Mouse (Mus musculus) gastrocnemius, adult 8-10 months (tissue): Measurements from ENCODE around the gene Nup205. TPM values are rescaled to one million over a fixed set of nuclear protein-coding genes. Genes with fewer than 3 reads are reported as not detected.

ENCODE experiments used
- DNase-seq, 2 experiments: peaks; one replicate each; pipeline ENCODE4 v3.0.0; 2022; ENCODE audit warnings: low spot score in 2 of 2
- total RNA-seq, 4 experiments: library from RNA; stranded (reverse); gene quantifications; 2 replicates each; pipeline ENCODE4 v1.2.4; 2022

Nup205 gene
- total RNA-seq, 4 experiments from 2014 or later = 9.8 to 11.8 (median 10.1) TPM

DNA sequence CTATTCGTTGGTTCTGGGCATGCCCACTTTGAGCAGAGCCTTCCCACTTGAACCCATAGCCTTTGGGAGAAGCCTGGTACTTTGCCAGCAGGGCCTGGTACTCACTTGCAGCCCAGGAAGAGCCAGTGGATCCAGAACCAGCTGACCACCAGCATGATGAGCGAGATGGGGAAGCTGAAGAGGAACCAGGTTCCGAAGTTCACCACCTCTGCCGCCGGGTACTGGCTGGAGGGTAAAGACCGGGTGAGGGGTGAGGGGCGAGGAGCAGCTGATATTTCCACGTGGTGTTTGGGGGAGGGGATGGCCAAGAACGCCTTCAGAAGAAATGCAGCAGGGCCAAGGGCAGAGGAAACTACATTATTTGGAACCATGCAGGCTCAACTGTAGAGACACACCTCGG, 102.1 kb downstream of the Nup205 start:
- DNase-seq = no peak

GRCm38 (mm10) chr6:35288114-35288761, 111.0 kb downstream of the Nup205 start:
- no peak for DNase-seq

- no peak for DNase-seq
Measured at GRCm38 (mm10) chr6:35288920-35289319, 111.7 kb downstream of the Nup205 start.

DNA sequence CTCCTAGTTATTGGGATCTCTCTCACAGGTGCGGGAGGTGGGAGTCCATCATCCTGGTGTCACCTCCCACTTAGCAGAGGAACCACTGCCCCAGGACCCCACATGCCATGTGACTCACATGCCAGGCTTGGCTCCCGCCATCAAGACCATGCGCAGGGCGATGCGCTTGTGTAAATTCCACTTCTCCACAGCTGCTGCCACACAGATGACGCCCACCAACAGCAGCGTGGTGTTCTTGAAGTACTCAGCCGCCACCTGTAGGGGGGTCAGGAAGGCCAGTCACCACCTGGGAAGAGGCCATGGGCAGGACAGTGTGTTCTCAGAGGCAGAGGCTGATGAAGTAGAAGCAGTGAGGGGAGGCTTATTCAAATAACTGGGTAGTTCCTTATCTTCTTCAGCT, 112.5 kb downstream of the Nup205 start:
- DNase-seq = no peak

- no peak for DNase-seq
Measured at GRCm38 (mm10) chr6:35294964-35295363, 117.7 kb downstream of the Nup205 start.

DNA sequence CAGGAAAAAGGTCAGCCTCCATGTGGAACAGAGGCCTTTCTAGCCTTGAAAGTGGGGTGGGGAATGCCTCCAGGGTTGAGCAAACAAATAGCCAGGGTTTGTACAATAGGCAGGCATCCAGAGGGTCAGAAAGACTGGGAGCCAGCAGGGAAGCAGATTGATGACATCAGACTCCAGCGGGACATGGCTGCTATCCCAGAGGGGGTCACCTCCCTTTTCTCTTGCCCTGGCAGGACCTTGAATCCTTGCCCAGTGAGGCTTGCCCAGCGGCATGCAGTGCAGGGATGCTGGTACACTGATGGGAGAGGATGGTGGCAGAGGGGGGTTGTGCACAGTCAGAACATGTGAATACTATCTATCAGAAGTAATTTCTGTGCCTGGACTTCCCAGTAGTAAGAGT, 119.8 kb downstream of the Nup205 start:
- no peak for DNase-seq

Other genes with a start within 250 kb of the Nup205 start
- not detected for gene Slc23a4, start 189.0 kb upstream of the Nup205 start, total RNA-seq
- gene Cnot4, start 43.7 kb upstream of the Nup205 start, total RNA-seq = 10 to 100 TPM; 25.7 to 29.1 (median 26.4) TPM
- gene Slc13a4, start 130.7 kb downstream of the Nup205 start, total RNA-seq = not detected
- 1 to 10 TPM in 1 of 4 experiments, under 1 TPM in 2, not detected in 1; 0.58 to 1.5 (median 0.94) TPM for gene Fam180a, start 148.7 kb downstream of the Nup205 start, total RNA-seq